Mouse (Mus musculus) 3T3-L1 (cell line): Measurements from ENCODE around the gene Gp1bb.

Experiments
- DNase-seq: peaks from one replicate; pipeline ENCODE4 v3.0.0-alpha.2; 2015; ENCODE audit warnings: low read depth, low spot score

The Gp1bb gene

GRCm38 (mm10) chr16:18581050-18581622, 41.1 kb downstream of the Gp1bb start:
- no peak for DNase-seq

GRCm38 (mm10) chr16:18580389-18580788, 41.8 kb downstream of the Gp1bb start:
- no peak for DNase-seq

- DNase-seq = no peak
These were observed 44.5 kb downstream of the Gp1bb start for GRCm38 (mm10) chr16:18577599-18578160.

DNA sequence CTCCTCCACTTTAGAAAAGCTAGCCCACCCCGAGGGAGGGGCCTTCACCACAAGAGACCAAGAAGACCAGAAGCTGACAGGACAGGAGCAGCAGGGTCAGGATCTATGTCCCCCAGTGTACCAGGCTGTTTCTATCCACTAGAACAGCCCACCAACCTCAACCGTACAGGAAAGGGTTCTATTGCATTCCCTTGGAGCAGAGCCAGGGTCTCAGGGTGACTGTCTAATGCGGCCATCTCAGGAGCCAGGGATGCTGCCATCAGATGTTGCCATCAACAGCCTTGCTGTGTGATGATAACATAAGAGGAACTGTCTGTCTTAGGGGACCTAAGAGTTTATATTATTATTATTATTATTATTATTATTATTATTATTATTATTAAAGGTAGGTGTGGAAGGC, 45.1 kb downstream of the Gp1bb start:
- DNase-seq = no peak

DNA sequence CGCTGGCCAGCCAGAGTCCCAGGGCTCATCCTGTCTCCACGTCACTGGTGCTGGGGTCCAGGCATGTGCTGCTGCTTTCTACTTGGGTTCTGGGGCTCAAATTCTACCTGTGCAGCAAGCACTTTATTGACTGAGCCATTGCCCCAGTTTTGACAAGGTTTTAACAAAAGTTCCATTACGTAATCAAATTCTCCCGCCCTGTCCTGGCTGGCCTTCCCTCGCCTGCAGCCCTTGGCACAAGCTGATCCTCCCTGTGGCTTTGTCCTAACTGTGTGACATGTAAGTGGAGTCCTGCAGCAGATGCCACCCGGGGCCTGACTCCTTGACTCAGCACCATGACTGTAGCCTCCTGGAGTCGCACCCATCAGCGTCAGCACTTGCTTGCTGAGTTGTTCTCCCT, 48.0 kb downstream of the Gp1bb start:
- peak; percentile 20 for DNase-seq
